Mouse (Mus musculus): ENCODE data around the gene Pan2.
A peak's percentile ranks its signal among the peaks of the same experiment; 100 is the strongest.

Pan2 gene

GRCm38 (mm10) chr10:128336597-128336996 is 33.5 kb downstream of the Pan2 start:
- DNase-seq (ENCODE audit: low spot score in 2 of 2): no peak

DNA sequence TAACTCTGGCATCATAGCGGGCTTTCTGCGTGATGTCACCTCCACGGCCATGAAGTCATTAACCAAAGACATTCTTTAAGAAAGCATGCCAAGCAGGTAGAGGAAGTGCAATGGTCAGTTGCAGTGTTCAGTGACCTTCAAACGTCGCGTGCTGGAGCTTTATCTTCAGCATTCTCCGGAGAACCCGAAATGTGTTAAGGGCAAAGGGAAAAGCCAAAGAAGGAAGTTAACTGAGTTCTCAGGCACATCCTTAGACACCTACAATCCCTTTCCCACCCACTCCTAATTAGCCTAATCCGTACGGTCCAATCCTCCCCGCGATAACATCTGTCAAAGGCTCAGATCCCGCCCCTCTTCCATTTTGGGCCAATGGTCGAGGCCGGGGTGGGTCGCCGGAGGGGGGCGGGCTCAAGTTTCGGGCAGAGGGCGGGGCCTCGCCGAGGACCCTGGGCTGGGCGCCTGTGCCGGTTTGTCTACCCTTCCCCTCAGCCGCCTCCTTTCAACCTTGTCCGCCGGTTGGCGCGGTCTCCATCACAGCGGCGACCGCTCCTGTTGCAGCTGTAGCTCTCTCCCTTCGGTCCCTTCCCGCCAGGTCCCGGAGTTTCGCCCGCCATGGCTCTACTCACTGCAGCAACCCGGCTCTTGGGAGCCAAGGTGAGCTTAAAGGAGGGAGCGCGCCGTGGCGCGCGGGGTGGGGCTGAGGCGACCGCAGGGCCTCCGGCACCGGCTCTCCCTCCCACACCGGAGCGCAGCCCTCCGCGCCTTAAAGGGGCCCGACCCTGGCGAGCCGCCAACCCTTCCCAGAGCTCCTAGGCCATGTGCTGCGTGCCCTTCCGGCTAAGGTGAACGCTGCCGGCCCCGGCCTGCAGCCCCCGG is 34.4 kb downstream of the Pan2 start, which contains the start of gene Cs:
Cs (plus strand) TSS at position 429 of the 876 bp plus-strand sequence.
- DNase-seq (ENCODE audit: low spot score in 2 of 2): peak; percentile 91

DNA sequence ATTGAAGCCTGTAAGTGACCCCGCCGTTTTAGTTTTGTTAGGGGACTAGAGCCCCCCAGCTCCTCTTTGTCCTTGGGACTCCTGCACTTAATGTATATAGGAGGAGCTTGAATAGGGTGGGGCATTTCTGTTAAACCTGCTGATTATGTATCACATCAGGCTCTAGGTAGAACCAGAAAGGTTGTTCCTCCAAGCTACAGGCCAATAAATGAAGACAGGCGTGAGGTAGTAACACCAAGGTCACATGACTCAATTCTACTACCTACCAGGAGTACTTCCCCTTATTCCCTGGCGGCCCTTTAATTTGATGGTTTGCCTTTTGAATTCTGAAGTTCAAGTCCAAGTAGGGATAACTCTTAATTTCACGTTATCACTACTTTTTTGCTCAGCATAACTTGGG is 35.3 kb downstream of the Pan2 start:
- no peak for DNase-seq (ENCODE audit: low spot score in 2 of 2)

GRCm38 (mm10) chr10:128338948-128339347 is 35.8 kb downstream of the Pan2 start:
- DNase-seq (ENCODE audit: low spot score in 2 of 2): no peak

DNA sequence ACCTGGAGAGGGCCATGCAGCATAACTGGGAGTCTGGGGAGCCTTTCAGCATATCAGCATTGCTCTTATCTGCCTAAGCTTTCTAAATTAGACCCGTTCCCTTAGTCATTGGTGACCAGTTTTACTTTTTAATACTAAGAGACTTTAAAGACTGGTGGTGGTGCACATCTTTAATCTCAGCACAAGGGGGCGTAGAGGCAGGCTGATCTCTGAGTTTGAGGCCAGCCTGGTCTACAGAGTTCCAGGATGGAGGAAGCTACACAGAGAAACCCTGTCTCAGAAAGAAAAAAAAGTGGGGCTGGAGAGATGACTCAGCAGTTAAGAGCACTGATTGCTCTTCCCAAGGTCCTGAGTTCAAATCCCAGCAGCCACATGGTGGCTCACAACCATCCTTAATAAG is 37.1 kb downstream of the Pan2 start:
- no peak for DNase-seq (ENCODE audit: low spot score in 2 of 2)

DNA sequence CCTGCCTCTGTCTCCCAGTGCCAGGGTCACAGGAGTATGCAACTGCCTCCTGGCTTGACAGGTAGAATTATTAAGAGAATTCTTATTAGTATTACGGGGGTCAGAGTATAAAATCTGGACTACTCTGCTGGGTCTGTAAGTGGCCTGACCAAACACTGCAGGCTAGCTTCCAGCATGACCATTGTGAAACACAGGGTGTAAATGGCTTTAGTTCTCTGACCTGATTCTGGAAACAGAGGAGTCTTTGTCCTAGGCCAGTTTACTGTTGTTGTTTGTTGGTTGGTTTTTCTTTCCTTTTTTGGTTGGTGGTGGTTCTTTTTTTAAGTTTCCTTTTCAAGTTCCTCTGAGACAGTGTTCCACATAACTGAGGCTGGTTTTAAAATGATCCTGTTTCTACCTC is 40.3 kb downstream of the Pan2 start:
- no peak for DNase-seq (ENCODE audit: low spot score in 2 of 2)

DNA sequence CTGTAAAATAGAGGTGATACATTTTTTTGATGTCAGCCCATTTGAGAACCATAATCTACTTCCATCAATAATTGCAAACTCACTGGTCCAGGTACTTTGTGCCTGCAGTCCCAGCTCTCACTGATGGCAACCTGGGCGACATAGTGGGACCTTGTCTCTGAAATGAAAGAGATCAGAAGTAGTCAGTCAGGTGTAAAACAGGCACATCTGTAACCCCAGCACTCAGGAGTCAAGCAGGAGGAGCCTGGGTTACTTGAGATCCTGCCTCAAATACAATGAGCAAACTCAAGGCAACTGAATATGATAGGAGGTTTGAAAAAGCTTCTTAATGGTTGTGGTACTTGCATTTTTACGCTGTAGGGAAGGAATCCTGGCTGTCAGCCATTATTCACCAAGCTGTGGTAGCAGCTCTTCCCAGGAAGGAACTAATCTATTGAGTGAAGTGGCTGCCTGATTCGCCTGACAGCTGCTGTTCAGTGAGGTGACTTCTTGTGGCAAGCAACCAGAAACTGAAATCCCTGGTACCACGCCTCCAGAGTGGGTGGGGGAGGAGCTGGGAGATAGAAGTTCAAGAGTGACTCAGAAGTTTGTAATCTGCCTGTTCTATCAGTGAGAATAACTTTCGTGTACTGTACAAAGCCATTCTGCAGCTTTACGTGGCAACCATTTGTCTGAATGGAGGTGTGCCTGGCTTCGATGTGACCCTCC is 41.6 kb downstream of the Pan2 start:
- DNase-seq (ENCODE audit: low spot score in 2 of 2): peak; percentile 38 to 45

GRCm38 (mm10) chr10:128347541-128347940 is 44.4 kb downstream of the Pan2 start:
- DNase-seq (ENCODE audit: low spot score in 2 of 2): no peak

DNA sequence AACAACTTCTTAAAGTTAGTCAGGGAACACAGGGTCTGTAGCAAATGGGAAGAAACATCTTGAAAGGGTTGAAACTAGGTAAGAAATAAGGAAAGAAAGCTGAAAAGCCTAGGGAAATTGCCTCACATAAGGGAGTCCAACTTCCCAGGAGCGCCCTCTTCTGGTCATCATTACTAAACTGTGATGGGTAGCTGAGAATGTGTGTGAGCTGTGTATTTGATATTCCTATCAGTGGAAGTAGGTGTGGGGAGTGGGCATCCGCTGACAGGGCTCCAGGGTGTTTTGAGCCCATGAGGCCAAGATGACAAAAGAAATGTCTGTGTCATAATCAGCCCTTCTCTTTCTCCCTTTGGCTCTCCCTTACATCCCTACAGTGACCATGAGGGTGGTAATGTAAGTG is 55.7 kb downstream of the Pan2 start:
- peak in 1 of 2 experiments; percentile 55 for DNase-seq (ENCODE audit: low spot score in 2 of 2)

DNA sequence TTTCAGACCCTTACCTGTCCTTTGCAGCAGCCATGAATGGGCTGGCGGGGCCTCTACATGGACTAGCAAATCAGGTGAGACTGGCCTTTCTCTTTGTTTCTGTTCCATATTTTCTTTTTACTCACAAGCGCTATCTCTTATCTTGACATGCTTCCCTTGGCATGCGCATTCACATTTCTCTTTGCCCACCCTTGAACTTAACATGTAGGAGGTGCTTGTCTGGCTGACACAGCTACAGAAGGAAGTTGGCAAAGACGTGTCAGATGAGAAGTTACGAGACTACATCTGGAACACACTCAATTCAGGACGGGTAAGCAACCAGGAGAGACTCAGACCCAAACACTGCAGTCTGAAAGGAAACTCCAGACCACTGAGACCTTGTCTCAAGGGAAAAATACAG is 56.1 kb downstream of the Pan2 start:
- no peak for DNase-seq (ENCODE audit: low spot score in 2 of 2)

DNA sequence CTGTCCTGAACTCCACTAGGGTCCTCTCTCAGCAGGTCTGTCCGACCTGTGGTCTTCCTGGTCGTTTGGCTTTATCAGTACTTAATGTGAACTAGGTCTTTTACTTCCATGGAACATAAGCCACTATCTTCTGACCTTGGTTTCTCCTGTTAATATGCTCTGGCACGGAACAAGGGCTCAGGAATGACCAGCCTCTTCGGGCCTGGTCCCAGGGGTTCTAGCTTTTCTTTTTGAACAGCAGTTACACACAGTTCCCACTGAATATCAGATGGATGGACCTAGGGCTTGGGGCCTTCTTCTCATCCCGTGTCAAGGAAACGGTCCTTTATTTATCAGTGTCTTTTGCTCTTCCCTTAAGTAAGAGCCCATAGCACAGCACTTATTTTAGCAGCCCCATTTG is 58.7 kb downstream of the Pan2 start:
- no peak for DNase-seq (ENCODE audit: low spot score in 2 of 2)

DNA sequence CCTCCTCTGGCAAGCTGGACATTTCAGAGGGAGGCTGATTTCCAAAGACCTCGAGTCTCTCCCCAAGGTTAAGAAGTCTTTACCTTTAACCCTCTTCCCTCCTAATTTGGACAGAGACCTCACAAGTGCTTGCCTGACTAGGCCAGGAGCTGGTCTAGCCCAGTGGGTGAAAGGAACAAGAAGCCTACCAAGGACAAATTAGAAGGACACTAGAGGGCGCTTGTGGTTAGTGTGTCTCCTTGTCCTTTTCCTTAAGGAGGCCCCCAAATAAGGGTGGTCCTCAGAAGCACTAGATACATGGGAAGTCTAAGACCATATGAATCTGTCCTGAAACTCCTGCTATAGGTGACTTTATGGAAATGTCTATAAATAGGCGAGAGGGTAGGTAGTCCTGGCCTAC is 59.4 kb downstream of the Pan2 start:
- DNase-seq (ENCODE audit: low spot score in 2 of 2): no peak

DNA sequence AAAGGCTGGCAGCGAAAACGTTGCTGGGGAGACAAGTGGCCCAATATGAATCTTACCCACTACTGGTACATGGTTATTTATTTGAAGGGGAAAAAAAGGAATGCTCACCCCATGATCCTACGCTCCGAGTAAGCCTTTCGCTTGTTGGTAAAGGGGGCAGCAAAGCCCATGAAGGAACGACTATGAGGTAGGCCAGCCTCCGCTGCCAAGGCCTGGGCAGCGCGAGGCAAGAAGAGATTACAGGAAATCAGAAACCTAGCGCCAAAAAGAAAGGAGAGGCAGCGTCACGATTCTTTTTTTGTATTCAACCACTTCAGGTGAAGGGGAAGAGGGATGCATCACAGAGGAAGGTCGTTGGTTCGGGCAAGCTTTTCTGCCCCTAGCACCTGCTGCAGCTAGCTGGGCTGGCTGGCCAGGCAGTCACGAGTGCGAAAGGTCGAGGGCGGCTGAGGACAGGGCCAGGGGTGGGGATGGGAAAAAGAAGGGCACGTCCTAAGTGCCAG is 64.8 kb downstream of the Pan2 start:
- DNase-seq (ENCODE audit: low spot score in 2 of 2): no peak

DNA sequence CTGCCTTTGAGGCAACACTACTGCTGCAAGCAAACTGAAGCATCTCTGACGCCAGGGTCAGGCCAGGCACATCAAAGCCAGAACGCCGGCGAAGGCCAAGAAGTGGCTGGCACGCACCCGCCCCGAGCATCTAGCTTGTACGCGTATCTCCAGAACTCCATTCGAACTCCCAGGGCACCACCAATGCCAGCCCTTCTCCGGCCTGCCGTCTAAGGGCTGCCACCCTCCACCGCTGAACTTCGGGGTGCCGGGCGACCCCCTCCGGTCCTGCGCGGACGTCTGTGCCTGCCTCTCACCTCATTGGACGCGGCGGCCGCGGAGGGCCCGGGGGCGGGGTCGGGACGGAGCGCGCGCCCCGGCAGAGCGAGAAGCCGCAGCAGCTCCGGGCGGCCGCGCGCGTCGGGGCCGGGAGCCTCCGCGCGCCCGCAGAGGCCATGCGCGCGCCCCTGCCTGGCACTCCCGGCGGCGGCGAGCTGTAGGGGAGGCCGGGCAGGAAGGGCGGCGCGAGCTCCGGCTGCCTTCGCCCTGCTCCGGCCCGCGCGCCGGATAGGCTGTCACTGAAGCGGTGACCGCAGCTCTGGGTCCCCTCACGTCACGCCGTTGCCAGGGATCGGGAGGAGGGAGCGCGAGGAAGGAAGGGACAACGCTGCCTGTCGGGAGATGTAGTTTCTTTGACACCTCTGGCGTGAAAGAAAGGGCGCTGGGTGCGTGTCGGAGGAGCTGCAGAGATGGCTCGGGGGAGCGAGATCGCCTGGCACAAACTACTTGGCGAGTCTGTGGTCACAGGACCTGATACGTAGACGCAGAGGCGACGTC is 65.5 kb downstream of the Pan2 start, which contains the start of gene Coq10a:
Coq10a (minus strand) TSS at position 596 of the 816 bp plus-strand sequence.
- DNase-seq (ENCODE audit: low spot score in 2 of 2): peak; percentile 73 to 81

DNA sequence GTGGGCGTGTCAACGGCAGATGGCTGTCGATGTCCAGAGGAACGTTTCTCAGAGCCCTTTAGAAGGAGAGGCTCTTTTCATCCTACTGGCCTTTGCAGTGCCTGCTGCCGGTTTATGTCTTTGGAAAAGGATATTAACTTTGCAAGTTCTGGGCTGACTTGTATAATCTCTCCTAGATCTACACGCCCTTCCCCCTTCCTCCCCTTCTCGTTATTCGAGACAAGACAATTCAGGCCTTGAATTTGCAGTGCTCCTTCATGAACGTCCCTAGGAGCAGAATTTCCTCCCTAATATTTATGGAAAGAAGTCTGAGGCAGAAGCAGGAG is 66.0 kb downstream of the Pan2 start:
- no peak for DNase-seq (ENCODE audit: low spot score in 2 of 2)

DNA sequence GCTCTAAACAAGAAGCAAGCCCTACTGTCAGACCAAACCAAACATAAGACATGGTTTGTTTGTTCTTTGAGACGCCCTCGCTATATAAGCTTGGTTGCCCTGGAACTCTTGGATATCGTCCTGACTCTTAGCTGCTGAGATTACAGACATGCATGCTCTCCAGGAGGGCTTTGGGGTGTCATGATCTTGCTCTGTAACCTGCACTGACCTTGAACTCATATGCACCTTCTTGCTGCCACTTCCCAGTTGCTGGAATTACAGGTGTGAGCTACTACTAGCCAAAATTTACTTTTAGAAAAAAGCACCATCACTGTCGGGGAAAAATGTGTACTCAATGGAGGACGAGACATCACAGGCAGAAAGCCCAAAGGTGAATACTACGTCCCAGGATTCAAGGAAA is 66.5 kb downstream of the Pan2 start:
- DNase-seq (ENCODE audit: low spot score in 2 of 2): no peak

DNA sequence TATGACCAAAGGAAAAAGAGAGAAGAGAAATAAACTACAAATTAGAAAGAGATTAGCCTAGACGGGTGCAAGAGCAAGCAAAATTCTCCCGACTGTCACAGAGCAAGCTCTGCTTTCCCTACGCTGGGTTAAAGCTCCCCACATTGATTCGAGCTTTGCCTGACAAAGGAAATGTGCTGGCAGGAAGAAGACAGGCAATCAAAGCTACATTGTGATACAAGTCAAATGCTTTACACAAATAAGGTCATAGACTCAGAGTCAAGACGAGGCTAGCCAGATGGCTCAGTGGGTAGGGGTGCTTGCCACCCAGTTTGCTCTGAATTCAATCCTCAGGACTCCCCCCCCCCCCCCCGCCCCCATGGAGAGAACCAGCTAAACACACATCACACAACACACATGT is 66.9 kb downstream of the Pan2 start:
- DNase-seq (ENCODE audit: low spot score in 2 of 2): no peak

GRCm38 (mm10) chr10:128370601-128371000 is 67.5 kb downstream of the Pan2 start:
- no peak for DNase-seq (ENCODE audit: low spot score in 2 of 2)

All from spleen, postnatal 14 days (tissue).